Mouse (Mus musculus) left cerebral cortex, postnatal 25 days (tissue): Measurements from ENCODE around the gene Mical3. TPM values are rescaled to one million over a fixed set of nuclear protein-coding genes. Genes with fewer than 3 reads are reported as not detected.

Source experiments
- DNase-seq, 2 experiments: peaks; one replicate each; pipeline ENCODE4 v3.0.0; 2022; ENCODE audit warnings: low spot score in 2 of 2, mixed read lengths in 1 of 2
- intact Hi-C: fragments of 180-260 bp; cut with DNase I; formaldehyde crosslinking; loops from one replicate; pipeline ENCODE4 v1.15.1; 2025
- total RNA-seq, 2 experiments: library from RNA; stranded (reverse); gene quantifications; 2 replicates each; pipeline ENCODE4 v1.2.3; 2021

The Mical3 gene
- total RNA-seq, 2 experiments from 2014 or later = 110 to 127 TPM

GRCm38 (mm10) chr6:121066761-121067160 lies 64.0 kb downstream of the Mical3 start:
- intact Hi-C loops = no loop called here
- DNase-seq = peak in 1 of 2 experiments; percentile 37

DNA sequence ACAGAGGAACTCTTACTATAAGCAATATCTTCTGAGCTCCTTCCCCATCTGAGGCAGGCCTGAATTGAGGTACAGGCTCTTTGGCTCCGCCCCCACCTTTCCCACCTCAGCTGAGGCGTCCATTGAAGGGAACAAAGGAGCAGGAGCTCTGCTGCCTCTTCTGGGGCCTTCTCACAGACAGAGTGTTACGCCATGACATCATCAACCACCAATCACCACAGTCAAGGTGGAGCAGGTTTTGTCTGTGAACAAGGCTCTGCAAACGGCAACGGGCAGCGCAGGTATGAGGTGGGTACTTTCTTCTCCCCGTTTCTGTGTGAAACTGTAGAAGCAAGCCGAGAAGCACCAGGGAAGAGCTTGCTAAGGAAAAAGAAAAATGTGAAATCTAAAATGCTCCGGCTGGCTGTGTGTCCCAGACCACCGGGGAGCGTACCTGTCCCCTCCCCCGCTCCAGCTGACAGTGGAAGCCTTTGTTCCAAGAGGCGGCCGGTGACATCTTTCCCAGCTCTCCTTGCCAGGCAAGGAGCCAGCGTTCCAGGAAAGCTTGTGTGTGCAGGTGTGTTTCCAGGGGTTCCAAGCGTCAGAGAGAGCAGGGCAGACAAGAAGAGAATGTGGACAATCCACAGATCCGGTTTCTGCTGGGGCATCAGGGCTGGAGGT lies 66.3 kb downstream of the Mical3 start:
- intact Hi-C loops = no loop called here
- DNase-seq = peak in 1 of 2 experiments; percentile 61

DNA sequence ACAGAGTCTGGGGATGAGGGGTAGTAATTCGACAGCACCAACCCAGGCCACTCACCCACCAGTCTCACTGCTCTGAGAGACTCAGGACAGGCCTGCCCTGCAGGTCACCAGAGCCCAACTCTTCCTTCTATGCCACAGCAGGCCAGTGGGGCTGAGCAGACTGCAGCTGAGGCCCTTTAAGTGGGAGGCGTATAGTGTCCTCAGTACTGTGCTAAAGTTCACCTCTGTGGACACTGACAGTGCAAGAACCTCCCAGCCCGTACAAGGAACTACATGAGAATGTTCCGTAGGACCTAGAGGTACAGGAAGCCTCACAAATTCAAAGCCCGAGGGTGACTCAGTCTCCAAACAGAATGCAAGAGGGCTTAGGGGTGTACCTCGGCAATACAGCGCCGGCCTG lies 67.0 kb downstream of the Mical3 start:
- DNase-seq = no peak
- intact Hi-C loops = no loop called here

- intact Hi-C loops = no loop called here
- DNase-seq = no peak
Observed at GRCm38 (mm10) chr6:121062891-121063408, 67.8 kb downstream of the Mical3 start.

DNA sequence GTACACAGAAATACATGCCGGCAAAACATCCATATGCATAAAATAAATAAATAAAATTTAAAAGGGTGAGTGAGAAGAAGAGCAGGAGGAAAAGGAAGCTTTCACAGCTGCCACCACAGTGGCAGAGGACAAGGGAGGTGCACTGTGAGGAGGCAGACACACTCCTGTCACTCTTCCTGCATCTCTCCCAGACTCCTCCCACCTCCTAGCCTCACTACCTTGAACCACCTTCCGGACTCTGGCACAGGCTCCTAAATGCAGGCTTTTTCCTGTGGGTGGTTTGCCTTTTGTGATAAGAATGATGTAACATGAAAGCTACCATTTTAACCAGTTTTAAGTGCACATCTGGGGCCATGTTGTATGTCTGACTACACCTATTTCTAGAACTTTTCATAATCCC lies 72.8 kb downstream of the Mical3 start:
- no peak for DNase-seq
- intact Hi-C loops = no loop called here

DNA sequence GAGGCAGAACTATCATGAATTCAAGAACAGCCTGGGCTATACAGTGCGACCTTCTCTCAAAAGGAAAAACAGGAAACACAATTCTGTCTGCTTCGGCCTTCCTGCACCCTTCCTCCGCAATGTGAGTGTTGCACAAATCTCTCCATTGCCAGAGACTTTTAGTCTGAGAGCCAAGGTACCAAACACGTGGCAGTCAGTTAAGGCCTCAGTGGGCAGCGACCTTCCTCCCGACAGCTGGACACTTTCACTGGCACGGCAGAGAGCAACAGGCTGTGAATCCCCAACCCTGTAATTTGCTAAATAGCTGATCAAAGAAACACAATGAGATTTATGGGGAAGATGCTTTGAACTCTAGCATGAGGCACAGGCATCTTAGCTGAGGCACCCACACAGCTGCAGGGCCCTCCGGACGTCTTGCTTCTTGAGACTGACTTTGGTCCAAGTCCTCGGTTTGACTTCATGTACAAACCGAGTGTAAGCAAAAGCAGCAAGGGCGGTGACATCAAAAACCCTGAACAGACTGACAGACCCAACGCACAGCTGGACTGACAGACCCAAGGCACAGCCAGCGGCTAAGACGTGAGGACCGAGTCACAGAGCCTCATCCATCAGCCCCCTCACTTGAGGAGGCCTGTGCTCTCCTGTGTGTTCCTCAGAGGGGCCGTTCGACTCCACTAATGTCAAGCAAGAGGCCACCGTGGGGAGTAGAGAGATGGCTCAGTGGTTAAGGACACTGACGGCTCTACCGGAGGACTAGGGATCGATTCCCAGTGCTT lies 73.4 kb downstream of the Mical3 start:
- no peak for DNase-seq
- intact Hi-C loops = no loop called here

DNA sequence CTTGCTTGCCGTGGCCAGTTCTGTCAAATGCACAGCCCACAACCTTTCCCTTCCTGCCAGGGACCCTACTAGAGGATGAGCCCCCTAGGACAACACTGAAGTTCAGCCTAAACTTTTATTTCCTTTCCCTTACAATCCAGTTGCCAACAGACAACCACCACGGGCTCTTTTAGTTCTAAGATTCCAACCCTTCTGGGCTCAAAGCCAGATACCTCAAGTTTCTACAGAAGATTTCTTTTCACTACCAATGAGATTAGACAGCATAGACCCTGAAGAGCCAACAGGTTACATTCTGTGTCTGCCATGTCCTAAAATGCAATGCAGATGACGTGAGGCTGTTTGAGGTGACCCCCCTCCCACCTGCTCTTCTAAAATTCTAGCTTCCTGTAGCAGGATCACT lies 75.3 kb downstream of the Mical3 start:
- intact Hi-C loops = no loop called here
- DNase-seq = no peak

GRCm38 (mm10) chr6:121054908-121055307 lies 75.9 kb downstream of the Mical3 start:
- intact Hi-C loops = no loop called here
- no peak for DNase-seq

- no peak for DNase-seq
- intact Hi-C loops = no loop called here
Observed at GRCm38 (mm10) chr6:121054340-121054739, 76.5 kb downstream of the Mical3 start.

- intact Hi-C loops = no loop called here
- no peak for DNase-seq
Observed at GRCm38 (mm10) chr6:121053585-121054112, 77.2 kb downstream of the Mical3 start.

- intact Hi-C loops = no loop called here
Observed at GRCm38 (mm10) chr6:121051972-121052629, 78.7 kb downstream of the Mical3 start.

GRCm38 (mm10) chr6:121051411-121051810 lies 79.4 kb downstream of the Mical3 start:
- intact Hi-C loops = no loop called here
- DNase-seq = no peak

More at GRCm38 (mm10) chr6:121051972-121052629, 78.7 kb downstream of the Mical3 start:
- no peak for DNase-seq

GRCm38 (mm10) chr6:121048696-121049095 lies 82.1 kb downstream of the Mical3 start:
- intact Hi-C loops = no loop called here
- no peak for DNase-seq

DNA sequence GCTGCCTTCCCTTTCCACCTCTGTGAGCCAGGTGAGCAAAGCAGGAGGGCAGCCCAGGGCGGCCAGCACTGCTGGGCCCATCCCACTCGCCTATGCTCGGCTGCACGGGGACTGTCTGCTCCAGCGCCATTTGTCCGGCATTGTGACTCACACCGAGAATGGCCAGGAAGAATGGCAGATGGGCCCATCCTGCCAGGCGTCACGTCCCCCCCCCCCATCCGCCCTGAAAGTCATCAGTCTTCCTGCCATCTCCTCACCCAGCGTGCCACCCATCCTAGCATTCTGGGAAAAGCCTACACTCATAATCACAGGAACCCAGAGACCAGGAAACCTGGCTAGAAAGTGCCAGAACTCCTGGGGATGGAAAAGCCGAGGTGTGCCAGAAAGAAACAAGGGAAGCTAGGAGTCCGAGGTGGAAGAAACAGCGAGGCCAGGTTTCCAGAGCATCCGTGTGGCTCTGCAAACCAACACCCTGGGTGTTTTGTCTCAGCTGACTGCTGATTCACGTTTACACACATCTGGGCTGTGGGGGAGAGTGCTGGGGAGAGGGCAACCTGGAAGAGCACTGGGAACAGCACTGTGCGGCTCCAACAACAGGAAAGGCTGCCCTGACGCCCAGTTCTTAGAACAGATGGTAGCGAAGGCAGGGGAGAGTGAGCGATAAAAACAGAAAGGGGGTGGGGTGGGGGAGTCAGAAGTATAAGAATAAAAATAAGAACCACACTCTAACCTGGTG lies 85.3 kb downstream of the Mical3 start:
- peak in 1 of 2 experiments; percentile 80 for DNase-seq
- intact Hi-C loops = no loop called here

DNA sequence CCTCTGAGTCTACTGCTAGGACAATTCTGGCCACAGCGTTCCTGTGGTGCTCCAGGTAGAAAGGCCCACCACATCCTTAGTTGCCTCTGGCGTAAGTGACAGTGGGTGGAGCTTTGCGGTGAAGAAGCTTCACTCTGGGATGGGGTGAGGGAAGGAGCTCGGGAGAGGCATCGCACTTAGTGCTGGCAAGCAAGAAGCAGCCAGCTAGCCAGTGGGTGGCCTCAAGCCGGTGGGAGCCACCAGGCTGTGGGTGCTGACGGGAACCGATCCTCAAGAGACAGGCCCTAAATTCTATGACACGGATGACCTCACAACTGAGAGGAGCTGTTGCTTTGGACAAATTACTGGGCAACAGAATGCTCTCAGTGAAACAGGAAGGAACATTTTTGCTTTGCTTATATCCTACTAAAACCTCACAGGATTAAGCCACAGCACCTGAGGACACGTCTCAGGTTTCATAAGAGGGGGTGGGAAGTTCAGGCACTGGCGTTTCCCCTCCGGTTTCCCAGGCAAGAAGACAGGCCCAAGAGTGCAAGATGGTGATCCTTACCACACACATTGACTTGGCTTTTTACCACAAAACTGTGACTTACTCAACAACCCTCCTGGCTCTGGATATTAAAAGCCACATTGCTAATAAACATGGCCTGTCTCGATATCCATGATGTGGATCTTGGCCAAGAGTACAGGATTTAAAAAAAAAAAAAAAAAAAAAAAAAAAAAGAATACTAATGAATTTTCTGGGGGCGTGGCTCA lies 87.2 kb downstream of the Mical3 start:
- intact Hi-C loops = no loop called here
- no peak for DNase-seq

DNA sequence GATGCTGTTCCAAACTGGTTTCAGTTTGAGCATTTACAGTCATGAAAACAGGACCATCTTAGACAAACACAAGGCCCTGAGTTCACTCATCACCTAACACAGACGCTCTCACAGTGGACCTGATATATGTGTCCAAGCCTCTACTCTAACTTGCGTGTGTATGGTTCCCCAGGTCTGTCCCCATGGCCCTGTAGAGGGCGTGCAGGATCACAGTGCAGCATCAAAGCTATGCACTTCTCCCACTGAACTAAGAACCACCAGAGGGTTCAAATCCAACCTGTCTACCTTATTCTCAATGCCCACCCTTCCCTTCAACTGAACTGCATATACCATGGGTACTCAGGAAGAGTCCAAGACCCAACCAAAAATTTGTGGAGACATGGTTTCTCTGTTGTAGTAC lies 91.1 kb downstream of the Mical3 start:
- intact Hi-C loops = loop anchor here (5.0 kb wide), 1 partner anchor 68 kb away; no protein-coding TSS in a partner anchor
- no peak for DNase-seq

DNA sequence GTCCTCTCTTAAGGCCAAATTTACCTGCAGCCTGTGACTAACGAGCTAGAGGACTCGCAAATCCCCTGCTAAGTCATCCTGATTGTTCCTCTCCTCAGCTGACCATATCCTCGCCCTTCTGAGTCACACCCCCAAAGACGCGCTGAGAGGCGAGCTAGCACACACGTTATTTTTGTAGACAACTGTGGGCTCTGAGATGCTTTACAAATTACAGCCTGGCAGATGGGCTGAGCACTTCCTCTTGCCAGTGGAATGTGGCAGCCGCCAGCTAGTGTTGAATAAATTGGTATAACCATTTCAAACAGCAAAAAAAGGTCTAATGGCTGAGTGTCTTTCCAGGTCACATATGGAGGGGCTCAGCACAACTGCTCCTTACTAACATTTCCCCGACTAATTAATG lies 91.5 kb downstream of the Mical3 start:
- DNase-seq = peak; percentile 70 to 94
- intact Hi-C loops = loop anchor here (5.0 kb wide), 1 partner anchor 68 kb away; no protein-coding TSS in a partner anchor

GRCm38 (mm10) chr6:121037086-121037485 lies 93.7 kb downstream of the Mical3 start:
- DNase-seq = no peak
- intact Hi-C loops = loop anchor here (5.0 kb wide), 1 partner anchor 70 kb away; no protein-coding TSS in a partner anchor
